Mouse (Mus musculus): Measurements from ENCODE around the gene Ubr3.

- no peak for TF ChIP-seq POLR2AphosphoS2 (IDR thresholded peaks at IDR 0.05; ENCODE audit: low read depth, low read length)
- TF ChIP-seq ZNF384 (IDR thresholded peaks at IDR 0.05; ENCODE audit: low read depth, low read length), result no peak
- no peak for TF ChIP-seq RAD21 (IDR thresholded peaks at IDR 0.05; ENCODE audit: low read depth, low read length)
- TF ChIP-seq CTCF (conservative IDR thresholded peaks at IDR 0.05 in 1 of 2, IDR thresholded peaks at IDR 0.05 in 1 of 2; ENCODE audit: low read depth in 2 of 2, low read length in 2 of 2), result no peak
- no peak for TF ChIP-seq POLR2A (IDR thresholded peaks at IDR 0.05; ENCODE audit: low read depth, low read length)
- TF ChIP-seq NELFE (IDR thresholded peaks at IDR 0.05; ENCODE audit: low read depth, low read length), result no peak
- no peak for TF ChIP-seq NRF1 (IDR thresholded peaks at IDR 0.05; ENCODE audit: low read depth, low read length)
- TF ChIP-seq EP300 (IDR thresholded peaks at IDR 0.05; ENCODE audit: low read length), result no peak
- TF ChIP-seq USF2 (conservative IDR thresholded peaks at IDR 0.05; ENCODE audit: low read depth, low read length), result no peak
- TF ChIP-seq E2F4 (IDR thresholded peaks at IDR 0.05; ENCODE audit: insufficient replicate concordance, low read depth, low read length), result no peak
Observed at GRCm38 (mm10) chr2:69884581-69884980, 12.5 kb upstream of the Ubr3 start.
